Mouse (Mus musculus) MEL (cell line): ENCODE measurements around the gene Tmem108.

ENCODE experiments used
- CTCF ChIP-seq, 3 experiments: IDR thresholded peaks in 2 of 3; conservative IDR thresholded peaks in 1 of 3; 2 replicates each; pipeline ENCODE4 v1.5.1; 2011 to 2012; ENCODE audit warnings: low read length in 3 of 3, low read depth in 2 of 3, mild to moderate bottlenecking in 2 of 3, improper control_type of control experiment in 1 of 3, inconsistent platforms in 1 of 3, mixed read lengths in 1 of 3, moderate library complexity in 1 of 3; ENCODE audit not compliant: control insufficient read depth in 1 of 3, insufficient read depth in 1 of 3, poor library complexity in 1 of 3, severe bottlenecking in 1 of 3
- EP300 ChIP-seq, 2 experiments: IDR thresholded peaks; 2 replicates each; pipeline ENCODE4 v1.6.1; 2011; ENCODE audit warnings: improper control_type of control experiment in 2 of 2, low read length in 2 of 2, low read depth in 1 of 2, mild to moderate bottlenecking in 1 of 2
- MYC ChIP-seq: IDR thresholded peaks from 2 replicates; pipeline ENCODE4 v1.6.1; 2011; ENCODE audit warnings: low read depth, mild to moderate bottlenecking, low read length, improper control_type of control experiment, moderate library complexity
- POLR2A ChIP-seq, 2 experiments: IDR thresholded peaks; 2 replicates each; pipeline ENCODE4 v1.6.1; 2011 to 2012; ENCODE audit warnings: low read length in 2 of 2, mild to moderate bottlenecking in 2 of 2, control low read depth in 1 of 2, improper control_type of control experiment in 1 of 2, low read depth in 1 of 2, moderate library complexity in 1 of 2; ENCODE audit not compliant: control insufficient read depth in 1 of 2, insufficient read depth in 1 of 2, poor library complexity in 1 of 2
- USF2 ChIP-seq, 2 experiments: IDR thresholded peaks; 2 replicates each; pipeline ENCODE4 v1.6.1; 2011 to 2012; ENCODE audit warnings: improper control_type of control experiment in 2 of 2, low read length in 2 of 2, borderline replicate concordance in 1 of 2, inconsistent platforms in 1 of 2, low read depth in 1 of 2, mild to moderate bottlenecking in 1 of 2; ENCODE audit not compliant: insufficient read depth in 1 of 2

DNA sequence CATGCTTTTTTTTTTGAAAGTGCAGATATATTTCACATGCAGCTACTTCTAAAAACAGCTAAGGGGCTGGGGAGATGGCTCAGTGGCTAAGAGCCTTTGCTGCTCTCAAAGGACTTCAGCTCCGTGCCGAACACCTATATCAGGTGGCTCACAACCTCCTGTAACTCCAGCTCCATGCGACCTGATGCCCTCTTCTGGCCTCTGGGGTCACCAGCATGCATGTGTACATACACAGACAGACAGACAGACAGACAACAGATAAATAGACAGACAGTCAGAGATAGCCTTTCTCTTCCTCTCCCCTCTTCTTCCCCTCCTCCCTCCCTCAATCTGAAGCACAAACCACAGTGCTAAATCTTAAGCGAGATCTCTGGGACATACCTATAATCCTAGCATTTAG is 181.5 kb downstream of the Tmem108 start:
- TF ChIP-seq POLR2A (IDR thresholded peaks at IDR 0.05; ENCODE audit: control insufficient read depth in 1 of 2, insufficient read depth in 1 of 2, low read depth in 1 of 2, low read length in 2 of 2, poor library complexity in 1 of 2): no peak
- no peak for TF ChIP-seq USF2 (IDR thresholded peaks at IDR 0.05; ENCODE audit: borderline replicate concordance in 1 of 2, insufficient read depth in 1 of 2, low read depth in 1 of 2, low read length in 2 of 2)
- TF ChIP-seq EP300 (IDR thresholded peaks at IDR 0.05; ENCODE audit: low read depth in 1 of 2, low read length in 2 of 2): no peak
- no peak for TF ChIP-seq CTCF (IDR thresholded peaks at IDR 0.05 in 2 of 3, conservative IDR thresholded peaks at IDR 0.05 in 1 of 3; ENCODE audit: control insufficient read depth in 1 of 3, insufficient read depth in 1 of 3, low read depth in 2 of 3, low read length in 3 of 3, poor library complexity in 1 of 3, severe bottlenecking in 1 of 3)
- TF ChIP-seq MYC: no peak
